Mouse (Mus musculus): ENCODE data around the gene Rps6ka1. TPM values are rescaled to one million over a fixed set of nuclear protein-coding genes. Genes with fewer than 3 reads are reported as not detected.

Rps6ka1 gene
- 164 TPM for polyA plus RNA-seq (2017; shearing (Covaris generic))

GRCm38 (mm10) chr4:133887672-133888453, at the start of gene Rps6ka1:
Gene Rps6ka1 (minus strand): TSS chr4:133887797.

Other genes starting within 250 kb of the Rps6ka1 start
- 221 TPM for gene Zdhhc18, start 237.6 kb downstream of the Rps6ka1 start, polyA plus RNA-seq (2017; shearing (Covaris generic))
- 16.9 TPM for gene Pigv, start 215.2 kb downstream of the Rps6ka1 start, polyA plus RNA-seq (2017; shearing (Covaris generic))
- gene Arid1a, start 131.0 kb downstream of the Rps6ka1 start, polyA plus RNA-seq (2017; shearing (Covaris generic)) = 64.5 TPM
- gene Hmgn2, start 80.9 kb upstream of the Rps6ka1 start, polyA plus RNA-seq (2017; shearing (Covaris generic)) = 321 TPM
- gene Dhdds, start 113.1 kb upstream of the Rps6ka1 start, polyA plus RNA-seq (2017; shearing (Covaris generic)) = 19.7 TPM
- gene Lin28a, start 131.0 kb upstream of the Rps6ka1 start, polyA plus RNA-seq (2017; shearing (Covaris generic)) = not detected
- gene Zfp683, start 166.0 kb upstream of the Rps6ka1 start, polyA plus RNA-seq (2017; shearing (Covaris generic)) = not detected
- gene Crybg2, start 173.0 kb upstream of the Rps6ka1 start, polyA plus RNA-seq (2017; shearing (Covaris generic)) = 9.1 TPM
- 1,142 TPM for gene Cd52, start 207.3 kb upstream of the Rps6ka1 start, polyA plus RNA-seq (2017; shearing (Covaris generic))
- gene Ubxn11, start 214.8 kb upstream of the Rps6ka1 start, polyA plus RNA-seq (2017; shearing (Covaris generic)) = 99.9 TPM
- gene Sh3bgrl3, start 241.0 kb upstream of the Rps6ka1 start, polyA plus RNA-seq (2017; shearing (Covaris generic)) = 821 TPM

All from naive thymus-derived CD4-positive, alpha-beta T cell, adult 5 months (primary cell).